Mouse (Mus musculus): ENCODE results near the gene Vsig8. TPM values are rescaled to one million over a fixed set of nuclear protein-coding genes. Genes with fewer than 3 reads are reported as not detected.

Vsig8 gene
- polyA plus RNA-seq, 1 experiment from 2014 or later = not detected

DNA sequence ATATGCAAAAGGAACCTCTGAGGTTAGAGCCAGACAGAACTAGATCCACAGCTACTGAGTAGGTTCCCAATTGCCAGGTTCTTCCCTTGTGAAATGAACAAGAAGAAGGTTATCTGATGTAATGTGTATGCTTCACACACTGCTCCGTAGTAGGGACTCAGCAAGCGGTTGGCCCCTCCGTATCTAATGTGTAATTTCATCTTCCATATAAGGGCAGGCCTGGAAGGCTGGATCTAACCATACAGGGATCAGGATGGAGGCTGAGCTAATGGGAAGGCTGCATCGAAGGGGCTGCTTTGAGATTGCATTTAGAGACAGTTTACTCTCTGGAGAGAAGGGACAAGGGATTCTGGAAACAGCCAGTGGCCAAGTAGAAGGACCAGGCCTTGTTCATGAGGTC lies 12.0 kb downstream of the Vsig8 start:
- Histone ChIP-seq H3K9me3 (no peaks in the 10 kb centered on the region), H3K27ac (no peak overlapping the region), H3K36me3 (replicated peaks) (no peaks in the 10 kb centered on the region), H3K4me1 (peaks cover 15% of the 10 kb centered on the region), H3K4me3 (no peak overlapping the region), H3K27me3 (ENCODE audit: poor library complexity, severe bottlenecking) (peaks cover 33% of the 10 kb centered on the region)
- WGBS = 84% methylated on average over 4 of the region's 4 CpGs
- DNase-seq (ENCODE audit: extremely low spot score, low spot score) = no peak

- Histone ChIP-seq H3K36me3 (replicated peaks) (no peaks in the 10 kb centered on the region), H3K27me3 (ENCODE audit: poor library complexity, severe bottlenecking) (peaks cover 15% of the 10 kb centered on the region), H3K4me1 (peaks cover 3% of the 10 kb centered on the region; the same call in 1 of the 2 replicates), H3K4me3 (no peak overlapping the region), H3K27ac (no peak overlapping the region), H3K9me3 (no peaks in the 10 kb centered on the region)
- WGBS = 86% methylated on average over 6 of the region's 6 CpGs
- no peak for DNase-seq (ENCODE audit: extremely low spot score, low spot score)
Measured at GRCm38 (mm10) chr1:172580116-172580515, 24.4 kb downstream of the Vsig8 start.

DNA sequence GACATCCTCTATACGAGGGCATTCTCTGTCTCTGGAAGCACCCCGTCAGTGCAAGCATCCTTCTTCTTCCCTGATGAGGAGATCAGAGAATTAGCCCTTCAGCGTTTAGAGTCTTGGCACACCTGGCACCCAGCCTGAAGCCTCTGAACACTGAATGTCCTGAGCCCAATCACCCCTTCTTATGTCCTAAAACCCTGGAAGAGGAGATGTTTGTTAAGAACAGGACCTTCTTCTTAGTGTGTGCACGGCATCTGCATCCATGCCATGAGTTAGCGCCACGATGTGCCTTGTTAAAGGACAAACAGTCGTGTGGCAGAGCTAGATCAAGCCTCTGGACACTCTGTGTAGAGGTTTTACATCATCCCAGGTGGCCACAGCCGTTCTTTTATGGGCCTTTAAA lies 26.7 kb downstream of the Vsig8 start:
- DNase-seq (ENCODE audit: extremely low spot score, low spot score) = no peak
- WGBS = 88% methylated on average over 8 of the region's 8 CpGs
- H3K27me3 ChIP-seq (ENCODE audit: poor library complexity, severe bottlenecking) = peaks cover 38% of the 10 kb centered on the region
- no peaks in the 10 kb centered on the region for H3K36me3 ChIP-seq (replicated peaks)
- peaks cover 22% of the 10 kb centered on the region for H3K4me1 ChIP-seq
- H3K9me3 ChIP-seq = no peaks in the 10 kb centered on the region
- H3K4me3 ChIP-seq = no peak overlapping the region
- no peak overlapping the region for H3K27ac ChIP-seq

- H3K4me3 ChIP-seq = no peak overlapping the region
- no peaks in the 10 kb centered on the region for H3K9me3 ChIP-seq
- H3K36me3 ChIP-seq (replicated peaks) = no peaks in the 10 kb centered on the region
- H3K27ac ChIP-seq = no peak overlapping the region
- H3K4me1 ChIP-seq = peaks cover 22% of the 10 kb centered on the region
- 80% methylated on average over 6 of the region's 6 CpGs for WGBS
- peaks cover 52% of the 10 kb centered on the region for H3K27me3 ChIP-seq (ENCODE audit: poor library complexity, severe bottlenecking)
- DNase-seq (ENCODE audit: extremely low spot score, low spot score) = no peak
Measured at GRCm38 (mm10) chr1:172584271-172584670, 28.5 kb downstream of the Vsig8 start.

DNA sequence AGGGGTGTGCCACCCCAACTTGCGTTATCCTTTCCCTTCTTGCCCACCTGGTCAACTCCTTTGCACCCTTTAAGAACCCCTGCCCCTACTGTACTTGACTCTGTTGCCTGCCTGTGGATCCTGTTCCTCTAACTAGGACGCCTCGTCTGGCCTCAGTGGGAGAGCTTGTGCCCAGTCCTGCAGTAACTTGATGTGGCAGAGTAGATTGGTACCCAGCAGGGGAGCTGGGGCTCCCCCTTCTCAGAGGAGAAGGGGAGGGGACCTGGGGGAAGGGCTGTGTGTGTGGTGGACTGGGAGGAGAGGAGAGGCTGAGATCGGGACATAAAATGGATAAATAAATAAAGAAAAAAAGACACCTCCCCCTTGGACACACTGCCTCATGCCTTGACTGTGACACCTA lies 29.3 kb downstream of the Vsig8 start:
- Histone ChIP-seq H3K36me3 (replicated peaks) (no peaks in the 10 kb centered on the region), H3K9me3 (no peaks in the 10 kb centered on the region), H3K27me3 (ENCODE audit: poor library complexity, severe bottlenecking) (peaks cover 59% of the 10 kb centered on the region), H3K4me1 (peaks cover 22% of the 10 kb centered on the region), H3K4me3 (no peak overlapping the region), H3K27ac (no peak overlapping the region)
- DNase-seq (ENCODE audit: extremely low spot score, low spot score) = no peak
- WGBS = 46% methylated on average over 4 of the region's 4 CpGs

DNA sequence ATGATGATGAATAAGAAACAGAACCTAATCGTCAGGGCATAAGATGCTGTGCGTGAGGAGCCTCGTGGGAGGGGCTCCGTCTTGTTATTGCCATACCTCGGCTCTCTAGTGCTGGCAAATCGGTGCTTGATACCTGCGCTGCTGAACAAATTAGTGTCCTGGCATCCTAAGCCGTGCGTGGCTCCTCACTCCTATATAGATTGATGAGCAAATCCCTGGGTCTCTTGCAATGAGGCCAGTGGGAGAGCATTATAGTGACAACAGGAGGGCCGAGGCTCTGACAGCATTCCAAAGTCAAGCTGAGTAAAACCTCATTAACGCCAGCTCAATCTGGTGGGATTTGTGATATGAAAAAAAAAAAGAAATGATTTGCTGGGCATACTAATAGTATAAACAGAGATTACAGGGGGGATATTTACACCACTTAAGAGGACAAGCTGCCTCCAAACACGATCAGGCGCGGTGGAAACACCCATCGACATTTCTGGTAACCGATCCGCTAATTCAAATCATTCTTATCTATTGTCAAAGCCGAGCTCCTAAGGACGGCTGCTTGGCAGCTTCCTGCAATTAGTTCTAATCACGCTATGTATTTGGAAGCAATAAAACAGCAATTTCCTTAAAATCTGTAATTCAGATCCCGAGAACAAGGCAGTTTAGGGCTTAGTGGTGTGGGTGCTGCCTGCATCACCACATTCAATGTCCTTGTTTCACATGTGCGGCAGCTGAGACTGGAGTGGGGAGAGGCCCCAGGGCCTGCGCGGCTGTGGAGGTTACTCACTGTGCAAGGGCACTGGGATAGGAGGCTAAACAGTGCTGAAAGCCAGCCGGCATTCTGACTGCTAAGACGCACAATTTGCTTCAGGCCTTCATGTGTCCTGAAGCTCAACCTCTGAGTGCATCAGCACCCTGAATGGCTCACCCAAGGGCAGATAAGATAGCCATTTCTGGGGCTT lies 30.2 kb downstream of the Vsig8 start:
- peaks cover 22% of the 10 kb centered on the region for H3K4me1 ChIP-seq
- no peaks in the 10 kb centered on the region for H3K9me3 ChIP-seq
- no peak for DNase-seq (ENCODE audit: extremely low spot score, low spot score)
- H3K27me3 ChIP-seq (ENCODE audit: poor library complexity, severe bottlenecking) = peaks cover 60% of the 10 kb centered on the region
- H3K27ac ChIP-seq = no peak overlapping the region
- H3K36me3 ChIP-seq (replicated peaks) = no peaks in the 10 kb centered on the region
- WGBS = 18% methylated on average over 26 of the region's 26 CpGs
- peak overlapping the region; percentile 18; the same call in 1 of the 2 replicates for H3K4me3 ChIP-seq

GRCm38 (mm10) chr1:172590385-172590784 lies 34.6 kb downstream of the Vsig8 start, which contains the start of gene Slamf8:
TSS of gene Slamf8 (minus strand) at chr1:172590568.
- Histone ChIP-seq H3K4me3 (no peak within 1 kb of the TSS), H3K9me3 (no peaks in the 10 kb centered on the region), H3K27me3 (ENCODE audit: poor library complexity, severe bottlenecking) (peaks cover 42% of the 10 kb centered on the region), H3K27ac (no peak within 1 kb of the TSS), H3K36me3 (replicated peaks) (no peaks in the 10 kb centered on the region), H3K4me1 (peaks cover 16% of the 10 kb centered on the region)
- DNase-seq (ENCODE audit: extremely low spot score, low spot score) = no peak
- WGBS = 88% methylated on average over 7 of the region's 7 CpGs

GRCm38 (mm10) chr1:172593321-172593720 lies 37.6 kb downstream of the Vsig8 start:
- H3K9me3 ChIP-seq = no peaks in the 10 kb centered on the region
- H3K27ac ChIP-seq = no peak overlapping the region
- peaks cover 14% of the 10 kb centered on the region; the same call in 1 of the 2 replicates for H3K27me3 ChIP-seq (ENCODE audit: poor library complexity, severe bottlenecking)
- DNase-seq (ENCODE audit: extremely low spot score, low spot score) = no peak
- no peak overlapping the region for H3K4me3 ChIP-seq
- 74% methylated on average over 3 of the region's 3 CpGs for WGBS
- H3K36me3 ChIP-seq (replicated peaks) = no peaks in the 10 kb centered on the region
- H3K4me1 ChIP-seq = no peaks in the 10 kb centered on the region

DNA sequence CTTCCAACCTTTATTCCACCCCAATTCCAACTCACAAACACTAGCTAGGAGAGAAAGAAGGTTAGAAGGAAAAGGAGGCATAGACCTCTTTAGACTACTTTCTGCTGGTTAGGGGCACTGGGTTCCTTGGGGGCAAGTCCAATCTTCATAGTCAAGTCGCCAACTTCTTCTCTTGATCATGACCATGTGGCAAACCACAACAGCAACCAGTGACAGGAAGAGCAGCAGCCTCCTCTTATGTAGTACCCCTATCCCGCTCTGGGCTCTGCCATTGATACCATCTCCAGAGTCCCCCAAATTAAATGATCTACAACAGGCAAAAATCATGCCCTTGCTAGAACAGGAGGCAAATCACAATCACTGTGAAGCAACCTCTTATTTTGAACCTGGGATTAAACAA lies 38.2 kb downstream of the Vsig8 start:
- H3K9me3 ChIP-seq = no peaks in the 10 kb centered on the region
- H3K36me3 ChIP-seq (replicated peaks) = no peaks in the 10 kb centered on the region
- H3K27me3 ChIP-seq (ENCODE audit: poor library complexity, severe bottlenecking) = peaks cover 10% of the 10 kb centered on the region; the same call in 1 of the 2 replicates
- H3K4me3 ChIP-seq = no peak overlapping the region
- 82% methylated on average over 2 of the region's 2 CpGs for WGBS
- no peak for DNase-seq (ENCODE audit: extremely low spot score, low spot score)
- H3K4me1 ChIP-seq = no peaks in the 10 kb centered on the region
- H3K27ac ChIP-seq = no peak overlapping the region

- Histone ChIP-seq H3K27ac (no peak overlapping the region), H3K36me3 (replicated peaks) (no peaks in the 10 kb centered on the region), H3K4me3 (no peak overlapping the region), H3K9me3 (no peaks in the 10 kb centered on the region), H3K4me1 (no peaks in the 10 kb centered on the region), H3K27me3 (ENCODE audit: poor library complexity, severe bottlenecking) (peaks cover 6% of the 10 kb centered on the region; the same call in 1 of the 2 replicates)
- peak; percentile 63 for DNase-seq (ENCODE audit: extremely low spot score, low spot score)
Measured at GRCm38 (mm10) chr1:172594495-172594894, 38.8 kb downstream of the Vsig8 start.

GRCm38 (mm10) chr1:172602326-172602725 lies 46.6 kb downstream of the Vsig8 start, which contains the start of gene Fcrl6:
TSS of gene Fcrl6 (minus strand) at chr1:172602551.
- 83% methylated on average over 1 of the region's 1 CpGs for WGBS
- no peak for DNase-seq (ENCODE audit: extremely low spot score, low spot score)
- Histone ChIP-seq H3K36me3 (replicated peaks) (no peaks in the 10 kb centered on the region), H3K4me3 (no peak within 1 kb of the TSS), H3K27me3 (ENCODE audit: poor library complexity, severe bottlenecking) (no peaks in the 10 kb centered on the region), H3K9me3 (no peaks in the 10 kb centered on the region), H3K4me1 (no peaks in the 10 kb centered on the region), H3K27ac (no peak within 1 kb of the TSS)

DNA sequence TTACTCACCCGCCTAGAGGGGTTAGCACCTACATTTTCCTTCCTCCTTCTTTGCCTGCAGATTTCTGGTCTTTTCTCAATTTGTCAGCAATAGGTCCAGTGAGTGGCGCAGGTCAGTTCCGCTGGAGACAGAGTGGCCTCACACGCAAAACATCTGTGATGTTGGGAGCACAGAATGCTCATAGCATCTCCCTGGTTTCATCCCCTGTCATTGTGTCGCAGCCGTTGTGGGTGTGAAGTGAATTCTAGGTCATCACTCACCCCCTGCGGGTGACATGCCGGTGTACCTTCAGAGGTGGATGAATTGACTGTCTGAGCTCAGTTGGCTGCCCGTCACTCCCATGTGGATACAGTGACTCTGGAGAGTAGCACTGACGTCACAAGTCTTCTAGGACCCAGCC lies 55.6 kb downstream of the Vsig8 start:
- DNase-seq (ENCODE audit: extremely low spot score, low spot score) = no peak
- Histone ChIP-seq H3K4me3 (no peak overlapping the region), H3K4me1 (peaks cover 4% of the 10 kb centered on the region), H3K9me3 (no peaks in the 10 kb centered on the region), H3K27ac (no peak overlapping the region), H3K36me3 (replicated peaks) (no peaks in the 10 kb centered on the region), H3K27me3 (ENCODE audit: poor library complexity, severe bottlenecking) (no peaks in the 10 kb centered on the region)
- WGBS = 90% methylated on average over 10 of the region's 10 CpGs

DNA sequence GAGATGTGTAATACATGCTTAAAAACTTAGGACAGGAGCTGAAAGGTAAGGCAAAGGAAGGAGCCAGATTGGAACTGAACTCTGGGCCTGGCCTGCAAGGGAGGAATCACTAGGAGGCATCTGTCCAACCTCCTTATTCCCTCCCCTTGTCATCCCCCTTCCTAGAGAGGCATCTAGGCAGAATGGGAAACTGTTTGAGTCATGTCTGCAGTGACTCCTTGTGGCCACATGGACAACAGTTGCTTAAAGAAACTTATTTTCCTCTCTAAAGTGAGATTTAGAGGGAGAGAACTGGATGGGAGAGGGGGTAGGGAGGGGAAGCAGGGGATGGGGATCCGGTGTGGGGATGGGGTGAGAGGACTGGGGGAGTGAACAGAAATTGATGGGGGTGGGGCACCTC lies 57.0 kb downstream of the Vsig8 start:
- Histone ChIP-seq H3K36me3 (replicated peaks) (no peaks in the 10 kb centered on the region), H3K4me1 (peaks cover 18% of the 10 kb centered on the region), H3K27ac (no peak overlapping the region), H3K9me3 (no peaks in the 10 kb centered on the region), H3K27me3 (ENCODE audit: poor library complexity, severe bottlenecking) (no peaks in the 10 kb centered on the region), H3K4me3 (no peak overlapping the region)
- no peak for DNase-seq (ENCODE audit: extremely low spot score, low spot score)
- WGBS = 39% methylated on average over 1 of the region's 1 CpGs

All from forebrain, embryonic 10.5 days (tissue).